Mouse (Mus musculus) brain, adult 10 weeks (tissue): Measurements from ENCODE around the gene C1rb. TPM values are rescaled to one million over a fixed set of nuclear protein-coding genes. Genes with fewer than 3 reads are reported as not detected.

Experiments used
- polyA plus RNA-seq: library from polyadenylated mRNA; stranded (reverse); fragments of 350-450 nt; fragmentation: Illumina TruSeq; extraction: RNeasy Lipid Tissue Mini Kit (QIAGEN cat#74804); gene quantifications from one replicate; pipeline ENCODE4 v1.2.3, GENCODE M21; 2015; ENCODE audit warnings: low read depth, low replicate concordance

Gene C1rb
- not detected for polyA plus RNA-seq

DNA sequence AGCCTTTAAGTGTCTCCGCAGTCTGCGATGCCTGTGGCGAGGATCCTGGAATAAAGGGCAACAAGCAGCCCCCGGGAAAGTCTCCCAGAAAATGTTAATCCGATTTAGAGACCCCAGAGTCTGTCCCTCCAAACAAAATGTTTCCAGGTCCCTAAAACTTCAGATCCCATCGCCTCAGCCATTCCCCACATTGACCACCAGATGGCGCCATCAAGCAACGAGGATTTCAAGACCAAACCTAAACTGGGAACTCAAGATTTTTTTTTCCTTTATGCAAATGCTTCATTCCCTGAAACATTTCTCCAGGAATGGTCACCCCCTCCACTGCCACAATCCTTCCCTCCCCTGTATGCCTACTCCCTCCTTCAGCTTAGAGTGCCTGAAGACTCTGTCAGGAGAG, at the start of gene C1rb:
Gene C1rb, plus strand, starts transcription at position 269 of the 400 bp plus-strand sequence.

DNA sequence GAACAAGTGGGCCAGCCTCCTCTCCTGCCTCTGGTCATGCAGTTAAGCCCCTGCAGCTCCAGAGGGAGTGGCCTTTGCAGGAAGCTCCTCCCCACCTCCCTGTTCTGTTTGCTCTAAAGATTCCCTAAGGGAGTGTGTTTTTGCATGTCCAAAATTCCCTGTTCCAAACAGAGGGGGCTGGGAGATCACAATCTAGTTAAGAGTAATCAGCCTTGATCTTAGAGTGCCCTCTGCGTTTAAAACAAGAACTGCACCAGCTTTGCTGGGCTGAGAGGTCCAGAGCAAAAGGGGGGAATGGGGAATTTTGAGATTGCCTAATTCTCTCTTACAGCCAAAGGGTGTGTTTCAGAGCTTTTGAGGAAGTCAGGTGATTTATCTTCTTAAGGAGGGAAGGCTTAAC, 27.8 kb upstream of the C1rb start, which contains the start of gene C1s1:
Gene C1s1, minus strand, starts transcription at position 76 of the 400 bp plus-strand sequence.

Other genes with a start within 250 kb of the C1rb start
- gene Pex5, start 155.2 kb upstream of the C1rb start, polyA plus RNA-seq: 46.1 TPM
- 222 TPM for gene Clstn3, start 105.5 kb upstream of the C1rb start, polyA plus RNA-seq
- gene C1rl, start 77.2 kb upstream of the C1rb start, polyA plus RNA-seq: 0.61 TPM
- gene C1ra, start 57.9 kb upstream of the C1rb start, polyA plus RNA-seq: 2.5 TPM
- gene C1s1, start 27.9 kb upstream of the C1rb start, polyA plus RNA-seq: 2.0 TPM
- 0.16 TPM for gene C1s2, start 65.8 kb downstream of the C1rb start, polyA plus RNA-seq
- 21.0 TPM for gene Lpcat3, start 92.7 kb downstream of the C1rb start, polyA plus RNA-seq
- 72.4 TPM for gene Emg1, start 141.9 kb downstream of the C1rb start, polyA plus RNA-seq
- 127 TPM for gene Phb2, start 142.0 kb downstream of the C1rb start, polyA plus RNA-seq
- gene Ptpn6, start 168.4 kb downstream of the C1rb start, polyA plus RNA-seq: 7.4 TPM
- gene Grcc10, start 171.1 kb downstream of the C1rb start, polyA plus RNA-seq: 262 TPM
- gene Gm45234, start 185.7 kb downstream of the C1rb start, polyA plus RNA-seq: not detected
- 71.6 TPM for gene Atn1, start 186.2 kb downstream of the C1rb start, polyA plus RNA-seq
- gene Eno2, start 199.4 kb downstream of the C1rb start, polyA plus RNA-seq: 1,006 TPM
- gene Lrrc23, start 209.4 kb downstream of the C1rb start, polyA plus RNA-seq: 8.6 TPM
- gene Spsb2, start 238.4 kb downstream of the C1rb start, polyA plus RNA-seq: 3.1 TPM
- gene Tpi1, start 244.0 kb downstream of the C1rb start, polyA plus RNA-seq: 974 TPM